Mouse (Mus musculus) embryonic facial prominence, embryonic 14.5 days (tissue): ENCODE data around the gene Kansl1l. TPM values are rescaled to one million over a fixed set of nuclear protein-coding genes. Genes with fewer than 3 reads are reported as not detected.
"Not testable (repeated sequence)": the region's sequence is repeated elsewhere in the genome, so short reads cannot be mapped to it uniquely, and the experiment has no call there.

Source experiments
- ATAC-seq: fragments of 200-750 bp; cut with Nextera tagmentation; 2 replicates; pipeline ENCODE4 v1.8.0; 2017; ENCODE audit warnings: low read depth, moderate number of reproducible peaks, moderate TSS enrichment
- DNase-seq: peaks from one replicate; pipeline ENCODE4 v3.0.0-alpha.2; 2015; ENCODE audit warnings: low spot score
- H3K27ac ChIP-seq: fragments of 300-500 bp; sonication (generic); replicated peaks from 2 replicates; pipeline ENCODE4 v1.5.1; 2014; ENCODE audit warnings: low read depth, mild to moderate bottlenecking, low read length, moderate library complexity
- H3K27me3 ChIP-seq: fragments of 300-500 bp; sonication (generic); replicated peaks from 2 replicates; pipeline ENCODE4 v1.6.1; 2014; ENCODE audit warnings: low read length; ENCODE audit not compliant: control insufficient read depth, insufficient read depth
- H3K36me3 ChIP-seq: fragments of 300-500 bp; sonication (generic); 2 replicates; pipeline ENCODE4 v1.6.1; 2014; ENCODE audit warnings: low read length, mixed read lengths; ENCODE audit not compliant: control insufficient read depth, insufficient read depth
- H3K4me1 ChIP-seq: fragments of 300-500 bp; sonication (generic); 2 replicates; pipeline ENCODE4 v1.6.1; 2014; ENCODE audit warnings: antibody characterized with exemption, low read length; ENCODE audit not compliant: control insufficient read depth, insufficient read depth
- H3K4me2 ChIP-seq: fragments of 300-500 bp; sonication (generic); 2 replicates; pipeline ENCODE4 v1.6.1; 2014; ENCODE audit warnings: low read depth, mild to moderate bottlenecking, low read length, moderate library complexity, mixed read lengths
- H3K4me3 ChIP-seq: fragments of 300-500 bp; sonication (generic); 2 replicates; pipeline ENCODE4 v1.5.1; 2014; ENCODE audit warnings: low read depth, mild to moderate bottlenecking, low read length
- H3K9ac ChIP-seq: fragments of 300-500 bp; sonication (generic); 2 replicates; pipeline ENCODE4 v1.6.1; 2014; ENCODE audit warnings: low read depth, mild to moderate bottlenecking, low read length, moderate library complexity, mixed read lengths
- H3K9me3 ChIP-seq: fragments of 300-500 bp; sonication (generic); 2 replicates; pipeline ENCODE4 v1.6.1; 2016; ENCODE audit warnings: low read length; ENCODE audit not compliant: control insufficient read depth
- WGBS: fragments of 180-500 bp; shearing (Covaris S2); extraction: QIAGEN DNeasy Blood & Tissue Kit; methylation state at CpG from one replicate; pipeline ENCODE4 v1.1.7; 2014; 5-methylcytosine and 5-hydroxymethylcytosine counted together
- polyA plus RNA-seq: library from polyadenylated mRNA; unstranded; fragments of >200 nt; fragmentation: Nextera tagmentation; extraction: Ambion mirVana; gene quantifications from 2 replicates; pipeline ENCODE4 v1.2.1, GENCODE M21; 2014

The Kansl1l gene
- polyA plus RNA-seq, 1 experiment from 2014 or later: 16.1 TPM

DNA sequence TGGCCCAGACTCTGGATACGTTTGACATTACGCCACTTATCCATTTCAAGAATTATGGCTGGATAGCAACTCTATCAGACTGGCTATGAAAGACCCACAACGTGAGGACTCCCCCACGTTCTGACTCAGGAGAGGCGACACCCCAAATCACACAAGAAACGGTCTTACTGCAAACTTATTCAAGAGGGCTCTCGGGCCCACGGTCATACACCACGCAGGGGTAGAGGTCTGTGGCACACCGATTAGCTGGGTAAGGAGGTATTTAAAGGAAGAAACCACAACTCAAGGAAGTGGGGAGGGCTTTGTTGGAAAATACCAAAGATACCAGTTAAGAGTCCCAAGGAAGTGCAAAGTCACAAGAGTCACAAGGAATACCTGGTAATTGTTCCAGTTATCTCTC, 117.7 kb downstream of the Kansl1l start:
- 84% methylated on average over 10 of the region's 10 CpGs for WGBS
- DNase-seq, H3K4me1 ChIP-seq, H3K4me3 ChIP-seq, ATAC-seq, H3K9ac ChIP-seq, H3K36me3 ChIP-seq, H3K9me3 ChIP-seq, H3K4me2 ChIP-seq, H3K27me3 ChIP-seq, H3K27ac ChIP-seq: not testable (repeated sequence)

DNA sequence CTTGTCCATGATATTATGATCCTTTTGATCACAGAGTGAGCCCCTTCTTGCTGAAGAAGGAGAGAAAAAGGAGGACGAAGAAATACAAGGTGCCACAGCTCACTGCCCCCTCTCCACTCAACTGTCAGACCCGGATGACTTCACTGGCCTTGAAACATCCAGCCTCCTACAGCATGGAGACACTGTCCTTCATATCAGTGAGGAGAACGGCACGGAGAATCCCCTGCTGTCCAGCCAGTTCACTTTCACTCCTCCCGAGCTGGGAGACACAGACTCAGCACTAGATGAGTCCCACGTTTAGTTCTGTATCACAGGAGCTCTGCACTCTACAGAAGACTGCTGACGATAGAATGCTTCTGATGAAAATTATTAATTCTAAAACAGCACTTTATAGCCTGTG, 122.1 kb downstream of the Kansl1l start:
- 68% methylated on average over 7 of the region's 7 CpGs for WGBS
- Histone ChIP-seq H3K4me2 (no peak overlapping the region), H3K9me3 (no peaks in the 10 kb centered on the region), H3K27ac (no peak overlapping the region), H3K9ac (no peak overlapping the region), H3K27me3 (no peaks in the 10 kb centered on the region), H3K36me3 (no peaks in the 10 kb centered on the region), H3K4me1 (no peaks in the 10 kb centered on the region), H3K4me3 (no peak overlapping the region)
- no peak for ATAC-seq
- DNase-seq: no peak

DNA sequence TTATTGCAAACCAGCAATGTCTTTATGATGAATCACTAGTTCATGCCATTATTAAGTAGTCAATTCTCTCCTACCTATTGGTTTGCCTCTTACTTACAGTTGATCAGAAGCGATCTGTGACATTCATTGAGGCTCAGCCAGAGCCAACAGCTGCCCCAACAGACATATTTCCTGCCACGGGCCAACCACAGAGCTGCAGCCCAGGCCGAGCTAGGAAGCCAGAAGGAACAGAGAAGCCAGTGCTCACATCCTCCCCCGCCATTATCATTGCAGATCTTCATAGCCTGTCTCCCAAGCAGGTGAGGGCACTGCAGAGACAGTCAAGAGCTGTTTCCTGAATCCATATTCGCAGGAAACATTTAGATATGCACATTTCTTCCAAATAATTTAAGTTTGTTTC, 123.1 kb downstream of the Kansl1l start:
- no peak overlapping the region for H3K9ac ChIP-seq
- H3K4me1 ChIP-seq: no peaks in the 10 kb centered on the region
- ATAC-seq (no peak), DNase-seq (no peak)
- no peaks in the 10 kb centered on the region for H3K9me3 ChIP-seq
- H3K36me3 ChIP-seq: no peaks in the 10 kb centered on the region
- H3K4me2 ChIP-seq: no peak overlapping the region
- H3K4me3 ChIP-seq: no peak overlapping the region
- H3K27ac ChIP-seq: no peak overlapping the region
- WGBS: 66% methylated on average over 5 of the region's 5 CpGs
- no peaks in the 10 kb centered on the region for H3K27me3 ChIP-seq

DNA sequence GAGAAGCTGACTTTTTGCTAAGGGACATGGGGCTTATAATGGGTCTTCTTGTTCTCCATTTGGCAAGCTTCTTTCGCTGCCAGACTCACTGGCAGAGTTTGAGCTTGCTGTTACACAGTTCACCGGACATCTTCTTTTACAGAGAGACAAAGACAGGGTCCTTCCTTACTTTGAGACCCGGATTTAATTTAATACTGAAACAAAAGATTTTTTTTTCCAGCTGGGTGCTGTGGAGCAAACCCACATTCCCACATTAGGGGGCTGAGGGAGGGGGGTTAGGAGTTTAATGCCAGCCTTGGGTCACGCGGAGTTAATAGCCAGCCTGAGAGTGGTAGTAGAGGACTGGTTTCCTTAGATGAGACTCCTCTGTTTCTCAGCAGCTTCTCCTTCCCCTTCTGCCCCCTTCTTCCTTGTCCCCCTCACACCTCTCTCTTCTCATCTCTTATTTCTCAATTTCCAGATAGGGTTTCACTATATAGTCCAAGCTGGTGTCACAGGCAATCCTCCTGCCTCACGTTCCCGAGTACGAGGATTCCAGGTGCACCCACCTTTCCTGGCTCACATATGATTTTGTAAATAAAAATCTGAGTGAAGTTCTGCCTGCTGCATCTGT, 124.5 kb downstream of the Kansl1l start:
- Histone ChIP-seq H3K4me2 (no peak overlapping the region), H3K4me1 (no peaks in the 10 kb centered on the region), H3K27me3 (no peaks in the 10 kb centered on the region), H3K36me3 (no peaks in the 10 kb centered on the region), H3K9ac (no peak overlapping the region), H3K4me3 (no peak overlapping the region), H3K9me3 (no peaks in the 10 kb centered on the region), H3K27ac (no peak overlapping the region)
- ATAC-seq (no peak), DNase-seq (no peak)
- WGBS: 75% methylated on average over 8 of the region's 8 CpGs

DNA sequence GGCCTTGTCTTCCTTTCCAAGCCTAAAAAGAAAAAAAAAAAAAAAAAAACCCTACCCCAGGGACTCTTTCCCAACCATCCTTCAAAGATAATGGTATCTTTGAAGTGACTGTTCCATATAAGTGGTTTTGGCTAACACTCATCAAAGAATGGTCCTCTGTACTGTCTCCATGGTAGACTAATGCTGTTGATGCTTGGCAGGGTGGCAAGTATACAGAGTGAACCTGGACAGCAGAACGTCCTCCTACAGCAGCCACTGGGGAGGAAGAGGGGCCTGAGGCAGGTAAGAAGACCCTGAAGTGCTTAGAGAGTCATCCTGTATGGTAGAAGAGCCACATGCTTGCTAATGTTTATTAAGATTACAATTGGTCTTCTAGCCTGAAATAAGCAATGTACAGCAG, 125.1 kb downstream of the Kansl1l start:
- H3K27ac ChIP-seq: no peak overlapping the region
- H3K4me2 ChIP-seq: no peak overlapping the region
- H3K4me1 ChIP-seq: no peaks in the 10 kb centered on the region
- H3K4me3 ChIP-seq: no peak overlapping the region
- ATAC-seq (no peak), DNase-seq (no peak)
- no peak overlapping the region for H3K9ac ChIP-seq
- WGBS: 53% methylated on average over 1 of the region's 1 CpGs
- H3K27me3 ChIP-seq: no peaks in the 10 kb centered on the region
- no peaks in the 10 kb centered on the region for H3K36me3 ChIP-seq
- no peaks in the 10 kb centered on the region for H3K9me3 ChIP-seq

DNA sequence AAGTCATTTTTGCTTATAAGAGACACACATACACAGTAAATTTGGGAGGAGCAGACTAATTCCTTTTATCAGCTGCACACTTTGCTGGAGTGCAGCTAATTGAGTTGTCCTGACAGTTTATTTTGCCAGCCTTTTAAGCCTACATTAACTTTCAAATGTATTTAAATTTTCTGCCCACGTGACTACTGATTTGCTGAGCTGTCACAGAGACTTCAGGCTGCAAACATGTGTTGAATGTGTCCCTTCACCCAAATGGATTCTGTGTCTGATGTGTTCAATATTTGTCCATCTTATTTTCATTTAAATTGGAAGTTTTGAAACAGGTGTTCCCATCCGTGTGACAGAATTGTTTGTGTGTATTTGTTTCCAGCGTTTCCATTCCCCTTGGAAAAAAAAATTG, 125.6 kb downstream of the Kansl1l start:
- ATAC-seq: no peak
- no peak for DNase-seq
- no peak overlapping the region for H3K4me3 ChIP-seq
- WGBS: 62% methylated on average over 3 of the region's 3 CpGs
- no peaks in the 10 kb centered on the region for H3K27me3 ChIP-seq
- no peak overlapping the region for H3K4me2 ChIP-seq
- H3K9me3 ChIP-seq: no peaks in the 10 kb centered on the region
- H3K27ac ChIP-seq: no peak overlapping the region
- no peak overlapping the region for H3K9ac ChIP-seq
- H3K4me1 ChIP-seq: no peaks in the 10 kb centered on the region
- no peaks in the 10 kb centered on the region for H3K36me3 ChIP-seq

DNA sequence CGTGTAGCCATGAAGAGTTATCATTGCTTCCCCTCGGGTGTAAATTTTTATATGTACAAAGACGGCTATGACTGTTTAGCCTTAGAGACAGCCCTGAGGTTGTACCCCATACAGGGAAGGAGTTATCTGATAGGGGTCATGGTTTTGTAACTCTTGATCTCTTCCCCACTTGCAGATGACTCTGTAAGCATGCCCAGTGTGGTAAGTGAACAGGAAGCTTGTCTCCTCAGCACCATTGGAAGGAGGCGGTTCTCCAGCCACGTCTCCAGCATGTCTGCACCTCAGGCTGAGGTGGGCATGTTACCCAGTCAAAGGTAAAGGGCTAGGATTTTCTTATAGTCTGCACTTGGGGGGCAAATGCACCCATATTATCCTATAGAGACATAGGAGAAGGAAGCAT, 134.4 kb downstream of the Kansl1l start:
- Histone ChIP-seq H3K4me3 (no peak overlapping the region), H3K27me3 (no peaks in the 10 kb centered on the region), H3K9me3 (no peaks in the 10 kb centered on the region), H3K36me3 (no peaks in the 10 kb centered on the region), H3K27ac (no peak overlapping the region), H3K9ac (no peak overlapping the region), H3K4me2 (no peak overlapping the region), H3K4me1 (no peaks in the 10 kb centered on the region)
- DNase-seq: no peak
- no peak for ATAC-seq
- WGBS: 80% methylated on average over 5 of the region's 5 CpGs

DNA sequence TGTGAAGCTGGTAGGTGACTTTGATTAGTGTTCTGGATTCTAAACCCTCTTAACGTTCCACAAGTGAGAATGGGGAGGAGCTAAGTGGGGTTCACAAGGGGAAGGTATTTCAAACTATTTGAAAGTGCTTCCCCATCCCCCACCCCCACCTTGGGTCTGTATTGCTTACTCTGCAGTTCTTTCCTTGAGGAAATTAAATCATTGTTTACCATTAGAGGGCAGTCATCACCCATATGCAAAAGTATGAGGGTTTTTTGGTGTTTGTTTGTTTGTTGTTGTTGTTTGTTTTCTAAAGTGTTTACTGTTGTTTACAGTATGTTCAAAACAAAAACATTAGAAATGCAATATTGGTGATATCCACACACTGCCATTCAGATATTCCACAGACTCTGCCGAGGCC, 138.7 kb downstream of the Kansl1l start:
- Histone ChIP-seq H3K27ac (no peak overlapping the region), H3K4me2 (no peak overlapping the region), H3K4me1 (no peaks in the 10 kb centered on the region), H3K9me3 (no peaks in the 10 kb centered on the region), H3K4me3 (no peak overlapping the region), H3K9ac (no peak overlapping the region), H3K27me3 (no peaks in the 10 kb centered on the region), H3K36me3 (no peaks in the 10 kb centered on the region)
- no peak for DNase-seq
- 38% methylated on average over 2 of the region's 2 CpGs for WGBS
- no peak for ATAC-seq

DNA sequence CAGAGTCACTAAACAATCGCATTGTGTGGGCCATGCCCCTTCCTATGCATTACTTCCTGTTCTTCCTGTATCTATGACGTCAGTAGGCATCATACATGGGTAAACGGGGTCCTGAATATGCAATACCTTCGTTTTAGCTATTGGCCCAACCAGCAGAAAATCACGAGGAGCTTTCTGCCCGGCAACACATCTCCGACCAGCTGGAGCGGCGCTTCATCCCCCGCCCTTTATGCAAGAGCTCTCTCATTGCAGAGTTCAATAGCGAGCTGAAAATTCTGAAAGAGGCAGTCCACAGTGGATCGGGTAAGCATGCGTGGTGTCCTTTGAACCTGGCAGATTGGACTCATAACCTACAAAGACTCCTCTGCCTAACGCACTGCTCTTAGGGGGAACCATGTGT, 139.4 kb downstream of the Kansl1l start:
- H3K36me3 ChIP-seq: no peaks in the 10 kb centered on the region
- no peak overlapping the region for H3K4me2 ChIP-seq
- no peaks in the 10 kb centered on the region for H3K27me3 ChIP-seq
- no peak overlapping the region for H3K27ac ChIP-seq
- no peaks in the 10 kb centered on the region for H3K4me1 ChIP-seq
- H3K9ac ChIP-seq: no peak overlapping the region
- WGBS: 80% methylated on average over 14 of the region's 14 CpGs
- H3K4me3 ChIP-seq: no peak overlapping the region
- DNase-seq (no peak), ATAC-seq (no peak)
- no peaks in the 10 kb centered on the region for H3K9me3 ChIP-seq
